Mouse (Mus musculus) right cerebral cortex, postnatal 10 days (tissue): Measurements from ENCODE around the gene Ephb2.

Experiments used
- DNase-seq, 2 experiments: peaks; one replicate each; pipeline ENCODE4 v3.0.0; 2021; ENCODE audit warnings: low spot score in 2 of 2

Ephb2 gene

DNA sequence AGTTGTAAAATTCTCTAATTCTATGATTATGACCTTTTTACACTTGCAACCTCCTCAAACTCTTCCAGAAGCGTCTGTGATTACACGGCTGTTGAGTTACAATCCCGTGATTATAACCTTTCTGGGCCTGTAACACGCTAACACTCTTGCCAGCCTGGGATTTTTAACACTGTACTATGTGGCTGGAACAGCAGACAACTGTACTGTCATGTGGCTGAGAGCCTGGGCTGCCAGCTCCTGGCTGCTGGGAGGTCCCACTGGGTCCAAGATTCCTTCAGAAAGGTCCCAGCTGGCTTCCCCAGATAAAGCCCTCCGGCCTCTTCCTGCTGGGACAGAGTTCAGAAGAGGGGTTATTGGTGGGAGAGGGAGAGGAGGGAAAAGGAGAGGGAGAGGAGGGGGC, 104.0 kb downstream of the Ephb2 start:
- DNase-seq: no peak

- no peak for DNase-seq
Observed at GRCm38 (mm10) chr4:136731008-136731609, 104.7 kb downstream of the Ephb2 start.

DNA sequence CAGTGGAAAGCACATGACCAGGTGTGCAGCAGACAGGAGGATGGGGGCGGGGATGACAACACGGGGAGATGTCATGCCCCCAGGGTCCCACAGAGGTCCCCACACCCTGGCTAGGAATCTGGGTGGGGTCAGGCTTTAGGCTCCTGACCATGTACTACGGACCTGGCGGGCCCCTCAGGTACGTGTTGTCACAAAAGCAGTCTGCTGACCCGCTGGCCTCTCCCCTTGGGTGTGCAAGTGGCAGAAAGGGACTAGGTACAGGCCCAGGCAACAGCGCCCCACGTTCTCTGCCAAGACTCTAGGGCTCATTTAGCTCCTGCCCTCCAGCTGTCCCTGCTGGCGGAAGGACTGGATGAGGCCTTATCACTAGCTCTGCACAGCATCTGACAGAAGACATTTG, 105.3 kb downstream of the Ephb2 start:
- no peak for DNase-seq

- no peak for DNase-seq
Observed at GRCm38 (mm10) chr4:136729574-136729973, 106.2 kb downstream of the Ephb2 start.

DNA sequence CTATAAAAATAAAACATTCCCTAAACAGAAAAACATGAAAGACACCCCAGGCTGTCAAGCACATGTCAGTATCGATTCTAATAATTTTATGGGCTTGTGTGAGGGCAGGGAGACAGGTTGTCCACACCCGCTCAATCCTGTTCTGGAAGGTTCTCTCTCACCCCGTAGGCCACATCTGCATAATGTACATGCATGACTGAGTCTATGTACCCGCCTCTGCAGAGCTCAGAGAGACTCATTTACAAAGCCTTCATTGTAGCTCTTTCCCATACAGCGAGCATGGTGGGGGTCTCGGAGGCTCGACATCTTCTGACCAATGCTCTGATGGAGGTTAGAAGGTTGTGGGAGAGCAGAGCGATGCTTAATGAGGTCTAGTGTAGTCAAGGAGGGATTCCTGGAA, 108.8 kb downstream of the Ephb2 start:
- no peak for DNase-seq

GRCm38 (mm10) chr4:136724731-136725130, 111.1 kb downstream of the Ephb2 start:
- no peak for DNase-seq

DNA sequence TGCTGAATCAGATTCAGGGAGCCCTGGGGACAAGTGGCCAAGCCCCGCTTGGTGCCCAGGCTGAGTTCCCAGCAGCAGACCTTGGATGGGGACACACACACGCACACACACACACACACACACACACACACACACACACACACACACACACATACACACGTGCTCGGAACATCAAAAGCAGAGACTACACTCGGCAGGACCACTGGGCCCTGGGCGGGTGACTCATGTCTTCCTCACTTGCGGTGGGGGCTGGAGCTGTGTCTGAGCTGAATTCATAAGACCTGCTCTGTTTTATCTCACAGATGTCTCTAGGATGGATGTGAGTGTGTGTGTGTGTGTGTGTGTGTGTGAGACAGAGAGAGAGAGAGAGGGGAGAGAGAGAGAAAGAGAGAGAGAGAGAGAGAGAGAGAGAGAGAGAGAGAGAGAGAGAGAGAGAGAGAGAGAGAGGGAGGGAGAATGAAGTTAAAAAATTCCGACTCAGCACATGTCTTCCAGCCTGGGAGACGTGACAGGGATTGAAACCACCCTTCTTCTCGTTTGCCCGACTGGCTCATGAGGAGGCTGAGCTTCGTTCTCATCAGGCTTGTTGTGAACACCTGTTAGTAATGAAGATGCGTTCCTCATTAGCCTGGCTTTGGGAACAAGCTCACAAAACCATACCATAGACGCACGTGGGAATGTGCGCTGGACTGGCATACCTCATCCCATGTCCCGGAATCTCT, 113.3 kb downstream of the Ephb2 start:
- DNase-seq: peak; percentile 60 to 66

- no peak for DNase-seq
Observed at GRCm38 (mm10) chr4:136721937-136722336, 113.9 kb downstream of the Ephb2 start.

- DNase-seq: no peak
Observed at GRCm38 (mm10) chr4:136720025-136720424, 115.8 kb downstream of the Ephb2 start.

- peak in 1 of 2 experiments; percentile 35 for DNase-seq
Observed at GRCm38 (mm10) chr4:136718193-136718986, 117.4 kb downstream of the Ephb2 start.

DNA sequence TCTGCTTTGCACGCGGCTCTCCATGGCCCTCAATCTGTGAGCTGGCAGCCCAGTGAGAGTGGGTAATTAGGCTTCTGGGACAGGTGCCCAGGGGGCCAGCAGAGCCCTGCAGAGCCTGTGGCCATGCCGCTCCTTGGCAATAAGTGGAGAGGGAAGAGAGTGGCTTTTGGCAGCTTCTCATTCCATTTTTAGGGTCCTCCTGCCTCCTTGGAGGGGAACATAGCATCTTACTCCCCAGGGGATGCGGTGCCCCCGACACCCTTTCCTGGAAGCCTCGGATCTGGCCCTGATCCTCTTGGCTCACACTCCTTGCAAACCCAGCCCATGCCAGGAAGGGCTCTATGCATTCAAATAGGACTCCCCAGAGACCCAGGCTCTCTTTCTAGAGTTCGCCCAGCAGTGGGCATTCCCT, 119.2 kb downstream of the Ephb2 start:
- DNase-seq: peak; percentile 78 to 80

DNA sequence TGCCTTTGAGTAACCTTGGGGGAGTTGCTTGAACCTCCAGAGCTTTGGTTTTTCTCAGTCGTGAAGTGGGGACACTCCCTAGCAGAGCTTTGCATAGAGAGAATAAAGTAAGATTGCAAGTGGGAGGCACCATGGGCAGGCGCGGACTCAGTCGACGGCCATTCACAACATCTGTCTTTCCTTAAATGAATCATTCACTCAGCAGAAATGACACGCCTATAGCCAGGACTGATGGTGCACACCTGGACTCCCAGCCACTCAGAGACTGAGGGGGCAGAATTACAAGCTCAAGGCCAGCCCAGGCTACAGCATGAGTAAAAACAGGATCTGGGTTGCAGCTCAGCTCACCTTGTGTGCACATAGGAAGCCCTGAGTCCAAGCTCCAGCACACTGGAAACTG, 121.3 kb downstream of the Ephb2 start:
- no peak for DNase-seq

- DNase-seq: no peak
Observed at GRCm38 (mm10) chr4:136713889-136714288, 121.9 kb downstream of the Ephb2 start.

DNA sequence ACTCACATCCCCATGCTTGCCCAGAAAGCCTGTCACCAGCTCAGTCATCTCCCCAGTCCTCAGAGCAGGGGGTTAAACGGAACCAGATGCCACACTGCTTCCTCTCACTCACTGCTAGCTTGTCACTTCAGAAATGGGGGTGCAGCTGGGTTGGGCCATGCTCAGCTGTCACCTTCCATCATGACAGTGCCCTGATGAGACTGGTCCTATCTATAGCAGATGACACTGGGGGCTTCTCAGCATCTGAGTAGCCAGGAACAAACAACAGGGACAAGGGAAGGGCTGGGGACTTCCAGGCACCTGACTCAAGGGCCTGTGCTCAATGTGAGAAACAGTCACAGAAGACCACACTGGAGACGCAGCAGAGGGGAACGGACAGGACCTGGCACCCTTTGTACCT, 122.4 kb downstream of the Ephb2 start:
- no peak for DNase-seq

DNA sequence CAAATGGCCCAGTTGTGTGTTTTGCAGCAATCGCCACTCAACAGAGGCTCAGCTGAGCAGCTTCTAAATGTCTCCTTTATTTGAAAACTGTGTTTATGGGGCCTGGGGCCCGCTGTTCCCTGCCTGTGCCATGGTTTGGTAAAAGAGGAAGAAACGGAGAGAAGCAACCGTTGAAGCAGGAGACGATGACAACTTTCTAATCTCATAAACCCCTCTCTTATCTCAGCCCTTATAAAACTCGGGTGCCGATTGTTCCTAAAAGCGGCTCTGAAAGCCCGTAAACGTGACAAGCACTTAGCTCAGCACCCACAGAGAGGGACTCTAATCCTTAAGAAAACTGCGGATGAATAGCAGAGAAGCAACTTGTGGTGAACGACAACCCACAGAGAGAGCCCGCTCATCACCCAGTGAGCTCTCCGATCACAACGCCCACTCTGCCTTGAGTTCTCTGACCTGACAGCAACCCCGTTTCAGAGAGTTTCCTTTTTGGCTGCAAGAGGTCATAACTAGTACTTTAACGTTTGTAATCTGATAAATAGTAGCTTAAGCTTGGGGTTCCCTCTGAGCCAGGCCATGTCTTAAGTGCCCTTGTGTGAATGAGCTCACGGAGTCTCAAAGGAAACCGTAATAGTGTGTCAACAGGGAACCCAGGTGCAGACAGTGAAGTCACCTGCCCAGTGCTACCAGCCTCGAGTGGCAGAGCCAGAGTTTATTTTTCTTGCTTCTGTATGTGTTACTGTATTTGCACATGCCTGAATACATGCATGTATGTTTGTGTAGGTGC, 123.6 kb downstream of the Ephb2 start:
- DNase-seq: no peak

- DNase-seq: no peak
Observed at GRCm38 (mm10) chr4:136710345-136710744, 125.4 kb downstream of the Ephb2 start.

GRCm38 (mm10) chr4:136708956-136709355, 126.8 kb downstream of the Ephb2 start:
- DNase-seq: no peak

GRCm38 (mm10) chr4:136706696-136707095, 129.1 kb downstream of the Ephb2 start:
- no peak for DNase-seq

DNA sequence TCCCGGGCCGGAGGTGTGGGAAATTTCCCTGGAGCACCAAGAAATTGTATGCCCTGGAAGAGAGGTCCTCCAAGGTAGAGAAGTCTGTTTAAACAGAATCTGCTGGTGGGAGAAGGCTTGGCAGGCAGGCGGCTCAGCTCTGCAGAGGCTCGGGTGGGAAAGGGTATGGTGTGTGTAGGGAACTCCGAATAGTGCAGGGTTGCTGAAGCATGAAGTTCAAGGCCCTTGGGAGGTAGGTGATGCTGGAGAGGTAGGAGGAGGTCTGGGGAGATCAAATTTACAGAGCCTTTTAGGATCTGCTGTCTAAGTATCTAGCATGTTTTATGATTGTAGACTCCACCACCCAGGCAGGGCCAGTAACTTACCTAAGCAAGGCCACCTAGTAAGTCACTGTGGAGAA, 130.7 kb downstream of the Ephb2 start:
- no peak for DNase-seq

GRCm38 (mm10) chr4:136704551-136704950, 131.2 kb downstream of the Ephb2 start:
- no peak for DNase-seq

DNA sequence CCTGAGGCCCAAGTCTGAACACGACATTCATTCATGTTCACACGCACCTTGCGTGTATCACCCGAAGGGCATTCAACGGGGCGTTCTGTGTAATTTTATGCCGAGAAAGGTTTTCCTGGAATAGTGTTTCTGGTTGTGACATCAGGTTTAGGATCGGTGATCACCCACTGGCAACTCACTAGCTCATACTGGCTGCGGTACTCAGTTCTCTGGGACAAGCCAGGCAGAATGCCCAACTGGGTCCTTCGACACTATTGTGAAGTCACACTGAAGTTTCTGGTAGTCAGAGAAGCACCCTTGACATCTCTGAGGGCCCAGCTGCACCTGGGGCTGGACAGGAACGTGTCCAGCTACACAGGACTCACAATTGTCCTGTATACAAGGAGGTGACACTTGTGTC, 132.4 kb downstream of the Ephb2 start:
- DNase-seq: no peak

DNA sequence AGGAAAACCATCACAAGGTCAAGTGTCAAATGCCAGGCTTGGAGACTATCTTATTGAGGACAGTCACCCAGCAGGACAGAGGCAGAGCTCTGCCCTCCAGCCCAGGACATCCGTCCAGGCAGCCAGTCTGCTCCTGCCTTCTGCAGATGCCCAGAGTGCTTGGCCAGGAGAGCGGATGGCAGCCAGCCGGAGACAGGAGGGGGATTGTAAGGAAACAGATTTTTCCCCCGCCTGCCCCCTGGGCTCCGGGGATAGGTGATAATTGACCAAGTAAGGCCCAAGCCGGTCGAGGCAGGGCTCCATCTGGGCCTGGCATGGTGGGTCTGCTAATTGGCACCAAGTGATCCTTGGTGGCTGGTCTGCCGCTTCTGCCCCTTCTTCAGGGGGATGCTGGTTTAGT, 133.3 kb downstream of the Ephb2 start:
- DNase-seq: no peak
